Mouse (Mus musculus): Measurements from ENCODE around the gene Chst8. TPM values are rescaled to one million over a fixed set of nuclear protein-coding genes. Genes with fewer than 3 reads are reported as not detected.
A peak's percentile ranks its signal among the peaks of the same experiment; 100 is the strongest.

Gene Chst8
- polyA plus RNA-seq, 1 experiment from 2014 or later: 1.3 TPM

GRCm38 (mm10) chr7:34847900-34848299 is 35.4 kb upstream of the Chst8 start:
- 61% methylated on average over 6 of the region's 6 CpGs for WGBS
- no peak overlapping the region for H3K4me2 ChIP-seq (replicated peaks; ENCODE audit: low read depth)
- ATAC-seq (ENCODE audit: low FRiP score, low TSS enrichment) (peak; percentile 73), DNase-seq (ENCODE audit: low spot score) (peak; percentile 26)
- H3K9ac ChIP-seq (ENCODE audit: low read length): no peak overlapping the region
- TF ChIP-seq EP300 (optimal IDR thresholded peaks at IDR 0.05): no peak
- TF ChIP-seq CTCF (IDR thresholded peaks at IDR 0.05; ENCODE audit: low read depth): no peak
- H3K36me3 ChIP-seq (ENCODE audit: control insufficient read depth, insufficient read depth, low read length): no peaks in the 10 kb centered on the region
- no peaks in the 10 kb centered on the region for H3K4me1 ChIP-seq (replicated peaks; ENCODE audit: control insufficient read depth, insufficient read depth)
- no peaks in the 10 kb centered on the region for H3K9me3 ChIP-seq (ENCODE audit: control insufficient read depth, low read length)
- no peak overlapping the region for H3K27ac ChIP-seq (replicated peaks)
- no peaks in the 10 kb centered on the region for H3K27me3 ChIP-seq (ENCODE audit: control insufficient read depth, insufficient read depth, low read length)
- H3K4me3 ChIP-seq (ENCODE audit: low read depth, low read length): no peak overlapping the region

DNA sequence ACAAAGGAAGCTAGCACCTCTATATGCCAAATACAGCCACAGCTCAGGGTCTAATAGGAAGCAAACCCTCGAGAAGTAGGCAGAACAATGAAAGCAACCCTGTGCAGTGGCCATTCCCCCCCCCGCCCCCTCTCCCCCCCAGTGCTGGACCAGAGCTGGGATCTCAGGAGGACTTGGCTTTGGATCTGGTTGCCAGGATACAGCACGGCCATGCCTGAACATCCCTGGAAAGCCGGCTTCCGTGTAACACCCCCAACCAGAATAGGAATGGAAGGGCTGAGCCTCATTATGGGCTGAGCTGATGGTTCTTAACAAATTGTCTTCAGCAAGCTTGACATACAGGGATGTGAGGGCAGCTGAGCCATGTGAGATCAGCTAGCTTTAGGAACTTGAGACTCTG is 34.9 kb upstream of the Chst8 start:
- no peaks in the 10 kb centered on the region for H3K9me3 ChIP-seq (ENCODE audit: control insufficient read depth, low read length)
- H3K9ac ChIP-seq (ENCODE audit: low read length): no peak overlapping the region
- H3K27me3 ChIP-seq (ENCODE audit: control insufficient read depth, insufficient read depth, low read length): no peaks in the 10 kb centered on the region
- no peak overlapping the region for H3K27ac ChIP-seq (replicated peaks)
- DNase-seq (ENCODE audit: low spot score) (no peak), ATAC-seq (ENCODE audit: low FRiP score, low TSS enrichment) (no peak)
- H3K4me2 ChIP-seq (replicated peaks; ENCODE audit: low read depth): no peak overlapping the region
- no peak overlapping the region for H3K4me3 ChIP-seq (ENCODE audit: low read depth, low read length)
- 65% methylated on average over 5 of the region's 5 CpGs for WGBS
- H3K4me1 ChIP-seq (replicated peaks; ENCODE audit: control insufficient read depth, insufficient read depth): no peaks in the 10 kb centered on the region
- TF ChIP-seq CTCF (IDR thresholded peaks at IDR 0.05; ENCODE audit: low read depth): no peak
- no peak for TF ChIP-seq EP300 (optimal IDR thresholded peaks at IDR 0.05)
- H3K36me3 ChIP-seq (ENCODE audit: control insufficient read depth, insufficient read depth, low read length): no peaks in the 10 kb centered on the region

GRCm38 (mm10) chr7:34838749-34839148 is 26.2 kb upstream of the Chst8 start:
- Histone ChIP-seq H3K9me3 (ENCODE audit: control insufficient read depth, low read length) (no peaks in the 10 kb centered on the region), H3K9ac (ENCODE audit: low read length) (no peak overlapping the region), H3K27me3 (ENCODE audit: control insufficient read depth, insufficient read depth, low read length) (no peaks in the 10 kb centered on the region), H3K36me3 (ENCODE audit: control insufficient read depth, insufficient read depth, low read length) (no peaks in the 10 kb centered on the region), H3K4me1 (replicated peaks; ENCODE audit: control insufficient read depth, insufficient read depth) (no peaks in the 10 kb centered on the region), H3K4me2 (replicated peaks; ENCODE audit: low read depth) (no peak overlapping the region), H3K27ac (replicated peaks) (no peak overlapping the region), H3K4me3 (ENCODE audit: low read depth, low read length) (no peak overlapping the region)
- DNase-seq (ENCODE audit: low spot score) (no peak), ATAC-seq (ENCODE audit: low FRiP score, low TSS enrichment) (no peak)
- TF ChIP-seq EP300 (optimal IDR thresholded peaks at IDR 0.05) (no peak), CTCF (IDR thresholded peaks at IDR 0.05; ENCODE audit: low read depth) (peak; percentile 34)
- 86% methylated on average over 4 of the region's 4 CpGs for WGBS

DNA sequence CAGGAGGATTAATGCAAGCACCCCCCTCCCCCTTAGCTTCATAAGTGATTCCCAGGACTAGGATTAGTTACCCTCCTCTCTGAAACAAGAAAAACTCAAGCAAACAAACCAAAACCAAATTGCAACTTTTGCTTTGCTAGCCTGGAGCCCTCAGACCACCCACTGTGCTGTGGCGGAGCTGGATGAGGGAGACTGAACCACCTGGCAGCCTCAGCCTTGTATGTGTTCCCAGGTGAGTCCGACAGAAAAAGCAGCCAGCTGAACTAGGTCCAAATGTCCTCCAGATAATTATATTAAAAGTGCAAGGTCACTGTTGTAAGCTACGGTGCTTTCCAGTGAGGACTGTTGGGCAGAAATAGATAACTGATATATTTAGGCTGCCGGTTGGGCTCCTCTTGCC is 25.7 kb upstream of the Chst8 start:
- WGBS: 83% methylated on average over 4 of the region's 4 CpGs
- TF ChIP-seq EP300 (optimal IDR thresholded peaks at IDR 0.05) (no peak), CTCF (IDR thresholded peaks at IDR 0.05; ENCODE audit: low read depth) (no peak)
- Histone ChIP-seq H3K27me3 (ENCODE audit: control insufficient read depth, insufficient read depth, low read length) (no peaks in the 10 kb centered on the region), H3K9ac (ENCODE audit: low read length) (no peak overlapping the region), H3K9me3 (ENCODE audit: control insufficient read depth, low read length) (no peaks in the 10 kb centered on the region), H3K36me3 (ENCODE audit: control insufficient read depth, insufficient read depth, low read length) (no peaks in the 10 kb centered on the region), H3K27ac (replicated peaks) (no peak overlapping the region), H3K4me1 (replicated peaks; ENCODE audit: control insufficient read depth, insufficient read depth) (no peaks in the 10 kb centered on the region), H3K4me3 (ENCODE audit: low read depth, low read length) (no peak overlapping the region), H3K4me2 (replicated peaks; ENCODE audit: low read depth) (no peak overlapping the region)
- ATAC-seq (ENCODE audit: low FRiP score, low TSS enrichment): no peak
- no peak for DNase-seq (ENCODE audit: low spot score)

DNA sequence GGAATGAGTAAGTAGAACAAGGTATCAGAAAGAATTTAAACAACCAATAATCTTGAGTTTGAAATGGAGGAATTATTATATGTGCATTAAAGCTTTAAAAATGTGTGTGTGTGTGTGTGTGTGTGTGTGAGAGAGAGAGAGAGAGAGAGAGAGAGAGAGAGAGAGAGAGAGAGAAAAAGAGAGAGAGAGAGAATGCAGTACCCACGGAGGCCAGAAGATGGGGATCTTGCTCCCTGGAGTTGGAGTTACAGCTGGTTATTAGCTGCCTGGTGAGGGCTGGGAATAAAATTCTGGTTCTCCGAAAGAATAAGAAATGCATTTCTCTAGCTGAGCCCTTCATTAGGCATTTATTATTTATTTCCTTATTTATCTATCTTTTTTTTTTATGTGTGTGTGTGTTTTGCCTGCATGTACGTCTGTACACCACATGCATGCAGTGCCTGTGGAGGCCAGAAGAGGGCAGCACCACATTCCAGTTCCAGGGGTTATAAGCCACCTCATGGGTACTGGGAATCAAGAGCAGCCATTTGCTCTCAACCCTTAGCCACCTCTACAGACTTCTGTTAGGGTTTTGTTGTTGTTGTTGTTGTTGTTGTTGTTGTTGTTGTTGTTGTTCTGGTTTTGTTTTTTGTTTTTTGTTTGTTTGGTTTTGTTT is 13.9 kb upstream of the Chst8 start:
- peak; percentile 46 for TF ChIP-seq CTCF (IDR thresholded peaks at IDR 0.05; ENCODE audit: low read depth)
- no peak for TF ChIP-seq EP300 (optimal IDR thresholded peaks at IDR 0.05)
- Histone ChIP-seq H3K9ac (ENCODE audit: low read length) (no peak overlapping the region), H3K4me1 (replicated peaks; ENCODE audit: control insufficient read depth, insufficient read depth) (no peaks in the 10 kb centered on the region), H3K27ac (replicated peaks) (no peak overlapping the region), H3K36me3 (ENCODE audit: control insufficient read depth, insufficient read depth, low read length) (no peaks in the 10 kb centered on the region), H3K27me3 (ENCODE audit: control insufficient read depth, insufficient read depth, low read length) (no peaks in the 10 kb centered on the region), H3K4me3 (ENCODE audit: low read depth, low read length) (no peak overlapping the region), H3K9me3 (ENCODE audit: control insufficient read depth, low read length) (no peaks in the 10 kb centered on the region), H3K4me2 (replicated peaks; ENCODE audit: low read depth) (no peak overlapping the region)
- 42% methylated on average over 3 of the region's 3 CpGs for WGBS
- DNase-seq (ENCODE audit: low spot score): no peak
- no peak for ATAC-seq (ENCODE audit: low FRiP score, low TSS enrichment)

GRCm38 (mm10) chr7:34821587-34821986 is 9.1 kb upstream of the Chst8 start:
- WGBS: 82% methylated on average over 9 of the region's 9 CpGs
- ATAC-seq (ENCODE audit: low FRiP score, low TSS enrichment) (no peak), DNase-seq (ENCODE audit: low spot score) (no peak)
- Histone ChIP-seq H3K36me3 (ENCODE audit: control insufficient read depth, insufficient read depth, low read length) (no peaks in the 10 kb centered on the region), H3K9ac (ENCODE audit: low read length) (no peak overlapping the region), H3K9me3 (ENCODE audit: control insufficient read depth, low read length) (no peaks in the 10 kb centered on the region), H3K27ac (replicated peaks) (no peak overlapping the region), H3K27me3 (ENCODE audit: control insufficient read depth, insufficient read depth, low read length) (no peaks in the 10 kb centered on the region), H3K4me3 (ENCODE audit: low read depth, low read length) (no peak overlapping the region), H3K4me2 (replicated peaks; ENCODE audit: low read depth) (no peak overlapping the region), H3K4me1 (replicated peaks; ENCODE audit: control insufficient read depth, insufficient read depth) (no peaks in the 10 kb centered on the region)
- TF ChIP-seq EP300 (optimal IDR thresholded peaks at IDR 0.05) (no peak), CTCF (IDR thresholded peaks at IDR 0.05; ENCODE audit: low read depth) (no peak)

Data from stomach, postnatal 0 days (tissue).